18 mouse cellular contexts compared by ENCODE assay signal in genomic region chr9:97307705-97308485, GRCm38 (mm10).
DNase-seq lines count a peak whose midpoint lies in the region; ATAC-seq and TF ChIP-seq lines count a peak whose summit lies in the region.
"Had no signal": no experiment of that assay in that cellular context is flagged by ENCODE, and none has a peak within 500 bp of the region (broad histone marks: within the 10 kb centered on the region; RNA-seq: fewer than 3 reads in every experiment).

No protein-coding gene starts in this region.

- TF ChIP-seq EP300 in lung, postnatal 0 days (IDR thresholded peaks at IDR 0.05): no peak

- H3K27ac ChIP-seq in lung, postnatal 0 days (ENCODE audit: low read length): no peak overlapping the region
- H3K27ac ChIP-seq in intestine, embryonic 15.5 days: no peak overlapping the region
- H3K27ac ChIP-seq in forebrain, embryonic 15.5 days (replicated peaks): no peak overlapping the region
- no peak overlapping the region for H3K27ac ChIP-seq in hindbrain, embryonic 14.5 days
- H3K27ac ChIP-seq: embryonic facial prominence, embryonic 13.5 days; forebrain, embryonic 13.5 days; heart, adult 2 months; hindbrain, embryonic 12.5 days; hindbrain, postnatal 0 days had no signal

- H3K9me3 ChIP-seq in lung, postnatal 0 days (ENCODE audit: low read length): no peaks in the 10 kb centered on the region
- no peaks in the 10 kb centered on the region for H3K9me3 ChIP-seq in intestine, embryonic 15.5 days
- H3K9me3 ChIP-seq in forebrain, embryonic 15.5 days: no peaks in the 10 kb centered on the region
- H3K9me3 ChIP-seq in hindbrain, embryonic 14.5 days (ENCODE audit: control insufficient read depth, low read length): no peaks in the 10 kb centered on the region
- H3K9me3 ChIP-seq: embryonic facial prominence, embryonic 13.5 days; forebrain, embryonic 13.5 days; heart, embryonic 12.5 days; hindbrain, embryonic 12.5 days had no signal

- peak; percentile 22 for DNase-seq in lung, postnatal 36 days
- DNase-seq in lung, postnatal 0 days (ENCODE audit: low spot score): no peak
- DNase-seq in left cerebral cortex, adult 18-20 months (ENCODE audit: low spot score in 2 of 2): no peak
- DNase-seq in hindbrain, embryonic 14.5 days (ENCODE audit: low spot score): no peak
- DNase-seq: adrenal gland, postnatal 14 days; cerebellum, adult 11-12 months; cerebellum, adult 9-10 months; cerebellum, postnatal 25 days; gastrocnemius, postnatal 36 days; heart, adult 2 months had no signal

- no peak for TF ChIP-seq CTCF in lung, postnatal 0 days (IDR thresholded peaks at IDR 0.05)

- no peaks in the 10 kb centered on the region for H3K27me3 ChIP-seq in lung, postnatal 0 days (replicated peaks; ENCODE audit: insufficient read depth, low read length)
- no peaks in the 10 kb centered on the region for H3K27me3 ChIP-seq in intestine, embryonic 15.5 days (replicated peaks)
- H3K27me3 ChIP-seq in forebrain, embryonic 15.5 days: no peaks in the 10 kb centered on the region
- no peaks in the 10 kb centered on the region for H3K27me3 ChIP-seq in hindbrain, embryonic 14.5 days (ENCODE audit: control insufficient read depth, insufficient read depth, low read length)
- H3K27me3 ChIP-seq: embryonic facial prominence, embryonic 13.5 days; forebrain, embryonic 13.5 days; heart, embryonic 12.5 days; hindbrain, embryonic 12.5 days had no signal

- H3K4me1 ChIP-seq in lung, postnatal 0 days (ENCODE audit: insufficient read depth, low read depth, low read length): no peaks in the 10 kb centered on the region
- H3K4me1 ChIP-seq in intestine, embryonic 15.5 days (replicated peaks): 0 out of 2 replicates have a peak, but pooled peaks cover 5% of the 10 kb centered on the region
- H3K4me1 ChIP-seq in forebrain, embryonic 15.5 days: no peaks in the 10 kb centered on the region
- H3K4me1 ChIP-seq in hindbrain, embryonic 14.5 days (replicated peaks; ENCODE audit: control insufficient read depth, insufficient read depth, low read length): no peaks in the 10 kb centered on the region
- H3K4me1 ChIP-seq: embryonic facial prominence, embryonic 13.5 days; forebrain, embryonic 13.5 days; heart, embryonic 12.5 days; hindbrain, embryonic 12.5 days had no signal

- no peak overlapping the region for H3K4me3 ChIP-seq in lung, postnatal 0 days (ENCODE audit: low read depth, low read length)
- no peak overlapping the region for H3K4me3 ChIP-seq in intestine, embryonic 15.5 days (replicated peaks)
- H3K4me3 ChIP-seq in forebrain, embryonic 15.5 days: no peak overlapping the region
- no peak overlapping the region for H3K4me3 ChIP-seq in hindbrain, embryonic 14.5 days (replicated peaks; ENCODE audit: low read length)
- H3K4me3 ChIP-seq: embryonic facial prominence, embryonic 13.5 days; forebrain, embryonic 13.5 days; heart, adult 2 months; heart, embryonic 12.5 days; hindbrain, embryonic 12.5 days had no signal

- ATAC-seq in lung, postnatal 0 days: no peak
- peak; percentile 93 for ATAC-seq in intestine, embryonic 15.5 days
- peak; percentile 83 for ATAC-seq in megakaryocyte progenitor cell, adult 5-6 weeks (replicated peaks; ENCODE audit: poor library complexity)
- no peak for ATAC-seq in forebrain, embryonic 15.5 days (replicated peaks)
- ATAC-seq in hindbrain, embryonic 14.5 days (ENCODE audit: low FRiP score): no peak
- ATAC-seq: forebrain, embryonic 13.5 days; hindbrain, postnatal 0 days had no signal

- 33% methylated on average over 6 of the region's 6 CpGs for WGBS in lung, postnatal 0 days
- WGBS in intestine, embryonic 15.5 days: 34% methylated on average over 6 of the region's 6 CpGs
- WGBS in forebrain, embryonic 15.5 days: 62% methylated on average over 6 of the region's 6 CpGs
- WGBS in hindbrain, embryonic 14.5 days: 58% methylated on average over 6 of the region's 6 CpGs

- no peak overlapping the region for H3K9ac ChIP-seq in lung, postnatal 0 days (replicated peaks; ENCODE audit: low read depth)
- H3K9ac ChIP-seq in intestine, embryonic 15.5 days: no peak overlapping the region
- H3K9ac ChIP-seq in forebrain, embryonic 15.5 days (replicated peaks): no peak overlapping the region
- H3K9ac ChIP-seq in hindbrain, embryonic 14.5 days: no peak overlapping the region
- H3K9ac ChIP-seq: embryonic facial prominence, embryonic 13.5 days; forebrain, embryonic 13.5 days; heart, embryonic 12.5 days; hindbrain, embryonic 12.5 days had no signal

- no peak overlapping the region for H3K4me2 ChIP-seq in lung, postnatal 0 days (replicated peaks; ENCODE audit: low read depth, low read length)
- no peak overlapping the region for H3K4me2 ChIP-seq in intestine, embryonic 15.5 days (replicated peaks)
- H3K4me2 ChIP-seq in forebrain, embryonic 15.5 days (replicated peaks): no peak overlapping the region
- H3K4me2 ChIP-seq in hindbrain, embryonic 14.5 days (replicated peaks): no peak overlapping the region
- H3K4me2 ChIP-seq: embryonic facial prominence, embryonic 13.5 days; forebrain, embryonic 13.5 days; heart, embryonic 12.5 days; hindbrain, embryonic 12.5 days had no signal

- H3K36me3 ChIP-seq in lung, postnatal 0 days (ENCODE audit: insufficient read depth, low read length): no peaks in the 10 kb centered on the region
- H3K36me3 ChIP-seq in intestine, embryonic 15.5 days: no peaks in the 10 kb centered on the region
- H3K36me3 ChIP-seq in forebrain, embryonic 15.5 days: no peaks in the 10 kb centered on the region
- no peaks in the 10 kb centered on the region for H3K36me3 ChIP-seq in hindbrain, embryonic 14.5 days (replicated peaks; ENCODE audit: control insufficient read depth, insufficient read depth)
- H3K36me3 ChIP-seq: embryonic facial prominence, embryonic 13.5 days; heart, embryonic 12.5 days; hindbrain, embryonic 12.5 days had no signal

Comparison
In these comparisons a context has a peak if more than half of its experiments do, and no peak if none do; other contexts are left out.
1. ATAC-seq: peak in intestine, embryonic 15.5 days (single experiment) and megakaryocyte progenitor cell, adult 5-6 weeks (single experiment); none in lung, postnatal 0 days (single experiment), forebrain, embryonic 15.5 days (single experiment) and hindbrain, embryonic 14.5 days (single experiment).